In the genomic region with DNA sequence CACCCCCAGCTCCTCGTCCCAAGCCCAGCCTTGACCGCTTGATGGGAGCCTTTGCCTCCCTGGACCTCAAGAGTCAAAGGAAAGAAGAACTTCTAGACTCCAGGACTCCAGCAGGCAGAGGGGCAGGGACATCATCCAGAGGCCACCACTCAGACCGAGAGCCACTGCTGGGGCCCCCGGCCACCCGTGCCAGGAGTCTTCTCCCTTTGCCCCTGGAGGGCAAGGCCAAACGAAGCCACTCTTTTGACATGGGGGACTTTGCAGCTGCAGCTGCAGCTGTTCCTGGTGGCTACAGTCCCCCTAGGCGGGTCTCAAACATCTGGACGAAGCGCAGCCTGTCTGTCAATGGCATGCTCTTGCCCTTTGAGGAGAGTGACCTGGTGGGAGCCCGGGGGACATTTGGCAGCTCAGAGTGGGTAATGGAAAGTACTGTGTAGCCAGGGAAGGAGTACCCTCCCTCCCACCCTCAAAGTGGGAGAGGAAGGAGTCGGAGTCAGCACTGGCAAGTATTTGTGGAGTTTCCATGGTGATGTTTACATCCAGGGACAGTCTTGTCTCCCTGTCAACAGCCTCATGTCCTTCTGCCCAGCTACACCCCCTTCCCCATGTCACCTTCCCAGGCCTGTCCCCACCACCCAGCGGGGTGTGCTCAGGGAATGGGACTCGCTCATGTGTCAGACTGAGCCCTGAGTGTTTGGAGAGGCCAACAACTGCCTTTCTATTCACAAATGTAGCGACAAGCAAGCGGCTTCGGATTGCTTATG, we compare ENCODE assay signal across 24 mouse cellular contexts.
"Had no signal": no experiment of that assay in that cellular context is flagged by ENCODE, and none has a peak within 500 bp of the region (broad histone marks: within the 10 kb centered on the region; RNA-seq: fewer than 3 reads in every experiment).

No protein-coding gene starts in this region.

- H3K36me3 ChIP-seq: heart, embryonic 12.5 days; hindbrain, embryonic 10.5 days; hindbrain, embryonic 12.5 days; intestine, embryonic 15.5 days; limb, embryonic 10.5 days; limb, embryonic 12.5 days had no signal

- ATAC-seq: hindbrain, embryonic 16.5 days; inflammation-experienced regulatory T-cells, adult 6 months; intestine, embryonic 15.5 days; intestine, postnatal 0 days had no signal

- H3K4me1 ChIP-seq: heart, embryonic 12.5 days; hindbrain, embryonic 12.5 days; intestine, embryonic 15.5 days; limb, embryonic 12.5 days had no signal

- H3K9ac ChIP-seq: heart, embryonic 12.5 days; hindbrain, embryonic 12.5 days; hindbrain, embryonic 14.5 days; intestine, embryonic 15.5 days; limb, embryonic 12.5 days had no signal

- H3K27ac ChIP-seq: gastrocnemius, adult 2 months; heart, adult 2 months; hindbrain, embryonic 10.5 days; hindbrain, embryonic 12.5 days; hindbrain, embryonic 14.5 days; intestine, embryonic 15.5 days; layer of hippocampus, adult 2 months; left cerebral cortex, adult 2 months; limb, embryonic 10.5 days; limb, embryonic 12.5 days had no signal

- H3K9me3 ChIP-seq: heart, embryonic 12.5 days; hindbrain, embryonic 10.5 days; hindbrain, embryonic 12.5 days; intestine, embryonic 15.5 days; limb, embryonic 10.5 days; limb, embryonic 12.5 days had no signal

- H3K27me3 ChIP-seq: hindbrain, embryonic 12.5 days; intestine, embryonic 15.5 days; limb, embryonic 12.5 days had no signal

- H3K4me2 ChIP-seq: heart, embryonic 12.5 days; hindbrain, embryonic 12.5 days; hindbrain, embryonic 14.5 days; intestine, embryonic 15.5 days; limb, embryonic 12.5 days had no signal

- DNase-seq: gastrocnemius, adult 2 months; gastrocnemius, postnatal 10 days; gastrocnemius, postnatal 25 days; heart, adult 2 months; heart, postnatal 10 days; heart, postnatal 4 days; kidney, adult 18-20 months; kidney, adult 8-10 months; kidney, postnatal 10 days; kidney, postnatal 25 days; kidney, postnatal 4 days; liver had no signal

- H3K4me3 ChIP-seq: gastrocnemius, adult 2 months; heart, adult 2 months; heart, embryonic 12.5 days; hindbrain, embryonic 10.5 days; hindbrain, embryonic 12.5 days; intestine, embryonic 15.5 days; layer of hippocampus, adult 2 months; left cerebral cortex, adult 2 months; limb, embryonic 10.5 days; limb, embryonic 12.5 days had no signal
